Mouse (Mus musculus) ES-Bruce4 (cell line): ENCODE results near the gene Uroc1. TPM values are rescaled to one million over a fixed set of nuclear protein-coding genes. Genes with fewer than 3 reads are reported as not detected.

Experiments used
- H3K27ac ChIP-seq: 2 replicates; pipeline ENCODE4 v1.5.1; 2012; ENCODE audit warnings: low read length, inconsistent platforms; ENCODE audit not compliant: insufficient read depth
- H3K27me3 ChIP-seq: 2 replicates; pipeline ENCODE4 v1.6.1; 2012; ENCODE audit warnings: mild to moderate bottlenecking, low read length, inconsistent platforms; ENCODE audit not compliant: control insufficient read depth, poor library complexity, insufficient read depth, severe bottlenecking
- H3K36me3 ChIP-seq: 2 replicates; pipeline ENCODE4 v1.6.1; 2012; ENCODE audit warnings: inconsistent platforms, mild to moderate bottlenecking, low read length, moderate library complexity; ENCODE audit not compliant: control insufficient read depth, poor library complexity, insufficient read depth, severe bottlenecking
- H3K4me1 ChIP-seq: one replicate; pipeline ENCODE4 v1.8.1; 2011; ENCODE audit warnings: low read length; ENCODE audit not compliant: control insufficient read depth, insufficient read depth
- H3K4me3 ChIP-seq: 2 replicates; pipeline ENCODE4 v1.5.1; 2011; ENCODE audit warnings: low read depth, mild to moderate bottlenecking, low read length
- H3K9ac ChIP-seq: 2 replicates; pipeline ENCODE4 v1.6.1; 2012; ENCODE audit warnings: low read depth, mild to moderate bottlenecking, inconsistent platforms; ENCODE audit not compliant: poor library complexity, severe bottlenecking
- H3K9me3 ChIP-seq: replicated peaks from 2 replicates; pipeline ENCODE4 v1.6.1; 2012; ENCODE audit warnings: mild to moderate bottlenecking, low read length, inconsistent platforms; ENCODE audit not compliant: control insufficient read depth, poor library complexity, insufficient read depth, severe bottlenecking
- CTCF ChIP-seq: IDR thresholded peaks from one replicate; pipeline ENCODE4 v1.8.1; 2011; ENCODE audit warnings: low read depth, low read length
- EP300 ChIP-seq: IDR thresholded peaks from 2 replicates; pipeline ENCODE4 v1.6.1; 2011; ENCODE audit warnings: low read depth, low read length; ENCODE audit not compliant: insufficient read depth
- POLR2A ChIP-seq: IDR thresholded peaks from one replicate; pipeline ENCODE4 v1.8.1; 2011; ENCODE audit warnings: low read length; ENCODE audit not compliant: insufficient read depth
- polyA plus RNA-seq: library from polyadenylated mRNA; stranded (reverse); fragments of >200 nt; gene quantifications from 2 replicates; pipeline ENCODE4 v1.2.4, GENCODE M21; 2011; ENCODE audit warnings: low read depth; ENCODE audit not compliant: missing spikeins, insufficient read depth, insufficient read length

Uroc1 gene
- polyA plus RNA-seq, 1 experiment = not detected

GRCm38 (mm10) chr6:90342343-90342742 lies 9.3 kb downstream of the Uroc1 start:
- no peak overlapping the region for H3K4me3 ChIP-seq

GRCm38 (mm10) chr6:90347183-90347582 lies 14.1 kb downstream of the Uroc1 start:
- Histone ChIP-seq H3K4me1 (no peaks in the 10 kb centered on the region), H3K36me3 (no peaks in the 10 kb centered on the region), H3K4me3 (no peak overlapping the region), H3K27ac (no peak overlapping the region), H3K9me3 (no peaks in the 10 kb centered on the region), H3K9ac (no peak overlapping the region), H3K27me3 (no peaks in the 10 kb centered on the region)
- TF ChIP-seq EP300 = no peak
- TF ChIP-seq POLR2A = no peak
- TF ChIP-seq CTCF = no peak

More at GRCm38 (mm10) chr6:90342343-90342742, 9.3 kb downstream of the Uroc1 start:
- no peak overlapping the region for H3K9ac ChIP-seq
- no peaks in the 10 kb centered on the region for H3K27me3 ChIP-seq
- H3K9me3 ChIP-seq = no peaks in the 10 kb centered on the region
- H3K36me3 ChIP-seq = no peaks in the 10 kb centered on the region
- H3K4me1 ChIP-seq = no peaks in the 10 kb centered on the region
- no peak for TF ChIP-seq POLR2A
- no peak overlapping the region for H3K27ac ChIP-seq

- Histone ChIP-seq H3K4me1 (no peaks in the 10 kb centered on the region), H3K36me3 (no peaks in the 10 kb centered on the region), H3K9me3 (no peaks in the 10 kb centered on the region), H3K9ac (no peak overlapping the region), H3K27me3 (no peaks in the 10 kb centered on the region), H3K4me3 (no peak overlapping the region), H3K27ac (no peak overlapping the region)
- TF ChIP-seq POLR2A = no peak
- no peak for TF ChIP-seq EP300
- no peak for TF ChIP-seq CTCF
Measured at GRCm38 (mm10) chr6:90348500-90348899, 15.4 kb downstream of the Uroc1 start.

- TF ChIP-seq EP300 = no peak
- no peak overlapping the region for H3K4me3 ChIP-seq
Measured at GRCm38 (mm10) chr6:90350011-90350410, 16.9 kb downstream of the Uroc1 start.

GRCm38 (mm10) chr6:90358142-90358541 lies 25.1 kb downstream of the Uroc1 start:
- TF ChIP-seq POLR2A (no peak), CTCF (no peak), EP300 (no peak)

More at GRCm38 (mm10) chr6:90350011-90350410, 16.9 kb downstream of the Uroc1 start:
- Histone ChIP-seq H3K36me3 (no peaks in the 10 kb centered on the region), H3K27ac (no peak overlapping the region), H3K27me3 (no peaks in the 10 kb centered on the region), H3K9ac (no peak overlapping the region), H3K4me1 (no peaks in the 10 kb centered on the region), H3K9me3 (no peaks in the 10 kb centered on the region)

GRCm38 (mm10) chr6:90359445-90359844 lies 26.4 kb downstream of the Uroc1 start:
- Histone ChIP-seq H3K27me3 (no peaks in the 10 kb centered on the region), H3K36me3 (no peaks in the 10 kb centered on the region), H3K4me1 (peaks cover 2% of the 10 kb centered on the region), H3K9me3 (no peaks in the 10 kb centered on the region), H3K4me3 (no peak overlapping the region), H3K27ac (no peak overlapping the region), H3K9ac (no peak overlapping the region)
- no peak for TF ChIP-seq EP300
- no peak for TF ChIP-seq POLR2A

More at GRCm38 (mm10) chr6:90358142-90358541, 25.1 kb downstream of the Uroc1 start:
- Histone ChIP-seq H3K4me1 (peaks cover 2% of the 10 kb centered on the region), H3K4me3 (no peak overlapping the region), H3K9ac (no peak overlapping the region), H3K27ac (no peak overlapping the region), H3K27me3 (no peaks in the 10 kb centered on the region), H3K36me3 (no peaks in the 10 kb centered on the region), H3K9me3 (no peaks in the 10 kb centered on the region)
